Mouse (Mus musculus) G1E (cell line): ENCODE results near the gene Ddr1.

Experiments
- CTCF ChIP-seq: IDR thresholded peaks from 2 replicates; pipeline ENCODE4 v1.5.1; 2012; ENCODE audit warnings: low read depth, low read length, inconsistent platforms, mixed read lengths
- GATA1 ChIP-seq: IDR thresholded peaks from 2 replicates; pipeline ENCODE4 v1.6.1; 2012; ENCODE audit warnings: borderline replicate concordance, low read length, inconsistent platforms, mixed read lengths
- GATA2 ChIP-seq: IDR thresholded peaks from 2 replicates; pipeline ENCODE4 v1.6.1; 2012; ENCODE audit warnings: low read depth, low read length, inconsistent platforms, borderline replicate concordance
- POLR2AphosphoS5 ChIP-seq: IDR thresholded peaks from 2 replicates; pipeline ENCODE4 v1.6.1; 2012; ENCODE audit warnings: low read depth, low read length, inconsistent platforms; ENCODE audit not compliant: insufficient replicate concordance
- TAL1 ChIP-seq: conservative IDR thresholded peaks from 2 replicates; pipeline ENCODE4 v1.6.1; 2012; ENCODE audit warnings: low read depth, low read length, inconsistent platforms, mixed read lengths

DNA sequence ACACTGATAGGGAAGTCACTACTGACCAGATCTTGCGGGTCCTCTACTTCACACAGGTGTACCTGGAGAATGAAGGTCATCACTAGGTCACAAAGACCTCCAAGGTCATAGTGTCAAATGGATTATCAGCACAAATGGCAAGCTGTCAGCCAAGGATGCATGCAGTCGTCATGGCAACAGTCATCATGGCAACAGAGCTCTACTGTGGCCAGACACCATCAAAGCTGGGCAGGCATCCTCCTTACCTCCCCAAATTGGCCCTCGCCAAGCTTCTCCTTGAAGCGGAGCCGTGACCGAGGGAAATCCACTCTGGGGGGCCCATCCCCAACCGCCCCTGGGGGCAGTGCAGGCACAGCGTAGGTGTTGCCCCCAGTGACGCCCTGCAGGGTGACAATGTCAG lies 19.4 kb downstream of the Ddr1 start:
- no peak for TF ChIP-seq CTCF
- TF ChIP-seq GATA1, result no peak
- no peak for TF ChIP-seq TAL1
- TF ChIP-seq GATA2, result no peak
- TF ChIP-seq POLR2AphosphoS5, result no peak
